Mouse (Mus musculus): ENCODE results near the gene Dcaf1.

Gene Dcaf1

GRCm38 (mm10) chr9:106821618-106822380, at the start of gene Dcaf1:
Dcaf1 (plus strand) TSS chr9:106821874.
- peak; percentile 80 for DNase-seq (ENCODE audit: low spot score)

GRCm38 (mm10) chr9:106776116-106776515, 45.6 kb upstream of the Dcaf1 start:
- DNase-seq (ENCODE audit: low spot score): no peak

GRCm38 (mm10) chr9:106777423-106777822, 44.3 kb upstream of the Dcaf1 start:
- no peak for DNase-seq (ENCODE audit: low spot score)

- DNase-seq (ENCODE audit: low spot score): no peak
Observed at GRCm38 (mm10) chr9:106778319-106778718, 43.4 kb upstream of the Dcaf1 start.

- DNase-seq (ENCODE audit: low spot score): no peak
Observed at GRCm38 (mm10) chr9:106780086-106780485, 41.6 kb upstream of the Dcaf1 start.

GRCm38 (mm10) chr9:106783554-106783953, 38.1 kb upstream of the Dcaf1 start:
- no peak for DNase-seq (ENCODE audit: low spot score)

GRCm38 (mm10) chr9:106785206-106785605, 36.5 kb upstream of the Dcaf1 start:
- DNase-seq (ENCODE audit: low spot score): no peak

GRCm38 (mm10) chr9:106787979-106788811, 33.5 kb upstream of the Dcaf1 start:
- no peak for DNase-seq (ENCODE audit: low spot score)

GRCm38 (mm10) chr9:106788812-106789321, 32.8 kb upstream of the Dcaf1 start, which contains the start of gene Rad54l2:
Rad54l2 (minus strand) TSS chr9:106789194.
- DNase-seq (ENCODE audit: low spot score): peak; percentile 63

GRCm38 (mm10) chr9:106789363-106789762, 32.3 kb upstream of the Dcaf1 start:
- DNase-seq (ENCODE audit: low spot score): no peak

GRCm38 (mm10) chr9:106790831-106791230, 30.8 kb upstream of the Dcaf1 start:
- DNase-seq (ENCODE audit: low spot score): no peak

GRCm38 (mm10) chr9:106806503-106806902, 15.2 kb upstream of the Dcaf1 start:
- no peak for DNase-seq (ENCODE audit: low spot score)

GRCm38 (mm10) chr9:106818191-106818590, 3.5 kb upstream of the Dcaf1 start:
- no peak for DNase-seq (ENCODE audit: low spot score)

GRCm38 (mm10) chr9:106819201-106819600, 2.5 kb upstream of the Dcaf1 start:
- DNase-seq (ENCODE audit: low spot score): no peak

- no peak for DNase-seq (ENCODE audit: low spot score)
Observed at GRCm38 (mm10) chr9:106821050-106821617, 540 bp upstream of the Dcaf1 start.

- peak; percentile 85 for DNase-seq (ENCODE audit: low spot score)
Observed at GRCm38 (mm10) chr9:106822381-106823104, 869 bp downstream of the Dcaf1 start.

- DNase-seq (ENCODE audit: low spot score): no peak
Observed at GRCm38 (mm10) chr9:106840569-106840968, 18.9 kb downstream of the Dcaf1 start.

- DNase-seq (ENCODE audit: low spot score): no peak
Observed at GRCm38 (mm10) chr9:106842800-106843199, 21.1 kb downstream of the Dcaf1 start.

- DNase-seq (ENCODE audit: low spot score): no peak
Observed at GRCm38 (mm10) chr9:106856664-106857063, 35.0 kb downstream of the Dcaf1 start.

- no peak for DNase-seq (ENCODE audit: low spot score)
Observed at GRCm38 (mm10) chr9:106858036-106858435, 36.4 kb downstream of the Dcaf1 start.

- no peak for DNase-seq (ENCODE audit: low spot score)
Observed at GRCm38 (mm10) chr9:106874216-106874615, 52.5 kb downstream of the Dcaf1 start.

GRCm38 (mm10) chr9:106876666-106877065, 55.0 kb downstream of the Dcaf1 start:
- DNase-seq (ENCODE audit: low spot score): no peak
